Mouse (Mus musculus) G1E (cell line): ENCODE data around the gene Adgra3. TPM values are rescaled to one million over a fixed set of nuclear protein-coding genes. Genes with fewer than 3 reads are reported as not detected.

Source experiments
- ATAC-seq: 2 replicates; pipeline ENCODE4 v1.8.0; 2016; ENCODE audit warnings: mild to moderate bottlenecking; ENCODE audit not compliant: insufficient number of reproducible peaks, poor library complexity, low FRiP score, severe bottlenecking; ENCODE audit errors: extremely low read depth
- DNase-seq: peaks from one replicate; pipeline ENCODE4 v3.0.0; 2012; ENCODE audit warnings: low spot score
- H3K27me3 ChIP-seq: 2 replicates; pipeline ENCODE4 v1.6.1; 2012; ENCODE audit warnings: mild to moderate bottlenecking, low read length, inconsistent platforms; ENCODE audit not compliant: insufficient read depth
- H3K36me3 ChIP-seq: replicated peaks from 2 replicates; pipeline ENCODE3; 2012; ENCODE audit warnings: mild to moderate bottlenecking, inconsistent platforms
- H3K4me1 ChIP-seq: 2 replicates; pipeline ENCODE4 v1.6.1; 2012; ENCODE audit warnings: low read depth, low read length, inconsistent platforms, mixed read lengths; ENCODE audit not compliant: insufficient read depth
- H3K4me3 ChIP-seq: 2 replicates; pipeline ENCODE4 v1.5.1; 2012; ENCODE audit warnings: low read depth, mild to moderate bottlenecking, inconsistent platforms, low read length, moderate library complexity, mixed read lengths
- H3K9me3 ChIP-seq: replicated peaks from 2 replicates; pipeline ENCODE4 v1.6.1; 2012; ENCODE audit warnings: inconsistent platforms
- CTCF ChIP-seq: IDR thresholded peaks from 2 replicates; pipeline ENCODE4 v1.5.1; 2012; ENCODE audit warnings: low read depth, low read length, inconsistent platforms, mixed read lengths
- GATA1 ChIP-seq: IDR thresholded peaks from 2 replicates; pipeline ENCODE4 v1.6.1; 2012; ENCODE audit warnings: borderline replicate concordance, low read length, inconsistent platforms, mixed read lengths
- GATA2 ChIP-seq: IDR thresholded peaks from 2 replicates; pipeline ENCODE4 v1.6.1; 2012; ENCODE audit warnings: low read depth, low read length, inconsistent platforms, borderline replicate concordance
- POLR2AphosphoS5 ChIP-seq: IDR thresholded peaks from 2 replicates; pipeline ENCODE4 v1.6.1; 2012; ENCODE audit warnings: low read depth, low read length, inconsistent platforms; ENCODE audit not compliant: insufficient replicate concordance
- TAL1 ChIP-seq: conservative IDR thresholded peaks from 2 replicates; pipeline ENCODE4 v1.6.1; 2012; ENCODE audit warnings: low read depth, low read length, inconsistent platforms, mixed read lengths
- polyA plus RNA-seq: library from polyadenylated mRNA; stranded (reverse); fragments of >175 nt; gene quantifications from 2 replicates; pipeline ENCODE4 v1.2.3, GENCODE M21; 2012
- total RNA-seq, 2 experiments: library from RNA; stranded (forward) in 1 of 2; stranded (reverse) in 1 of 2; fragments of 200-1000 nt in 1 of 2; fragments of >200 nt in 1 of 2; fragmentation: Nextera tagmentation in 1 of 2; gene quantifications; 2 replicates each; pipeline ENCODE4 v1.2.3; 2014 to 2017

Gene Adgra3
- total and polyA plus RNA-seq, 3 experiments = 0.16 TPM; not detected in 2

DNA sequence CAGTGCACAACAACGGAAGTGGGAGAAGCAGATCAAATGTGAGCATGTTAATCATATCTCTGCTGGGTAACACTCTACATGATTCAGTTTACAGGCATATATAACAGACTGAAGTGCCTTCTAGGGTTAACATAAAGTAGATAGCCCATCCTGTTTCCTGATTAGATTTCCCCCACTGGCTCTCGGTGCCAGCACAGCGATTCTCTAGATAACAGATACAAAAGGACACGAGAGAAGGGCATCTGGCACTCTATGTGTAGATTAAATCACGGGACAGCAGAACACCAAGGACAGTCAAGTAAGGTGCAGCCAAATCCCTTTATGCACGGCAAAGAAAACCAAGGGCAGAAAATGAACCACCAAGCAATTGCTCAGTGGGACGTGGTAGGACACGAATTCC is 93.0 kb downstream of the Adgra3 start:
- H3K4me3 ChIP-seq = no peak overlapping the region
- H3K4me1 ChIP-seq = peaks cover 6% of the 10 kb centered on the region; the same call in 1 of the 2 replicates
- no peaks in the 10 kb centered on the region for H3K36me3 ChIP-seq
- TF ChIP-seq GATA1 (no peak), GATA2 (no peak), CTCF (no peak), TAL1 (no peak), POLR2AphosphoS5 (no peak)
- DNase-seq (no peak), ATAC-seq (no peak)
- H3K27me3 ChIP-seq = peaks cover 12% of the 10 kb centered on the region; the same call in 1 of the 2 replicates
- peaks cover 1% of the 10 kb centered on the region for H3K9me3 ChIP-seq

DNA sequence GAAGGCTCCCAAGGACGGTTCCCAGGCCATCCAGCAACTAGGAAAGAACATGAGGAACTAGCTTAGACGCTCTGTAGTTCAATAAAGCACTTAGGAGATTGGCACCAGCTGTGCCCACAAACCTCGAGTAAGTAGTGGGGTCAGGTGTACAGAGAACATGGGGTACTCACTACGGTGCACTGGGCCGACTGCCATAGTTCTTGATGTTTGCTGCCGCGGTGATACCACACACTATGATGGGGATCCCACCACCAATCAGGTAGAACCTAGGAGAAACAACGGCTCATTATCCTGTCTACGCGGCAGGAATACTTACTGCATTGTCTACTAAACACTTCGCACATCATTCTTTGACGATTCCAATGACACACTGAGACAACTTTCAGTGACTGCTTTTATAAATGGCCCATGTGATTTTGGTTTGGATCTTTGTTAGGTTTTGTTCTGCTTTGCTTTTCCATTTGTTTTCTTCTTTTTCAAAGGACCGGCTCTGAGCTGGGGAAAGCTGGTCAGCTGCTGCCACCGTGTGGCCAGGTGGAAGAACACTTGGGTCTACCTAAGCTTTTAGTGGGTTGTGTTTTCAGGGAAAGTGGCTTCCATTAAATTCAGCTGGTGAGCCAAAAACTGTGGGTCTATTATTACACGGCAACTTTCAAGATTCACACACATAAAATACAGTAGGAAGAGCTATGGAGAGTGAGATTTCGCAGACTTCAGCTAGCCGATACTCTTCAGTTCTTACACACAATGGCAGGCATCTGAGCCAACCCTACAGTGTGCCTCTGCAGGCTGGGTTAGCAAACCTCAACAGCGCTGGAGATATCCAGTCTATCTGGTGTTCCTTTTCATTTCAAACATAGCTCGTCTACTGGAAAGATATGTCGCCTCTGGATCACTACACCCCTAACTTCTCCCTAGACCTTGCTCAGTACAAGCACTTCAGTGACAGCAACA is 97.1 kb downstream of the Adgra3 start:
- no peak; the same call in 1 of the 2 replicates for ATAC-seq
- TF ChIP-seq TAL1 (no peak), CTCF (peak; percentile 6; the same call in 1 of the 2 replicates), GATA2 (no peak), POLR2AphosphoS5 (no peak)
- H3K36me3 ChIP-seq = no peaks in the 10 kb centered on the region
- H3K4me1 ChIP-seq = peaks cover 16% of the 10 kb centered on the region
- H3K4me3 ChIP-seq = no peak overlapping the region
- 0 out of 2 replicates have a peak, but pooled peaks cover 9% of the 10 kb centered on the region for H3K27me3 ChIP-seq
- H3K9me3 ChIP-seq = peaks cover 5% of the 10 kb centered on the region
- DNase-seq = peak; percentile 19

- no peak for DNase-seq
- TF ChIP-seq POLR2AphosphoS5 (no peak), GATA2 (no peak), TAL1 (no peak), GATA1 (no peak), CTCF (no peak)
- H3K4me3 ChIP-seq = no peak overlapping the region
- peaks cover 3% of the 10 kb centered on the region; the same call in 1 of the 2 replicates for H3K27me3 ChIP-seq
- H3K9me3 ChIP-seq = no peaks in the 10 kb centered on the region
- H3K4me1 ChIP-seq = no peaks in the 10 kb centered on the region
- H3K36me3 ChIP-seq = no peaks in the 10 kb centered on the region
- ATAC-seq = no peak
Measured at GRCm38 (mm10) chr5:49936354-49936753, 122.5 kb downstream of the Adgra3 start.

DNA sequence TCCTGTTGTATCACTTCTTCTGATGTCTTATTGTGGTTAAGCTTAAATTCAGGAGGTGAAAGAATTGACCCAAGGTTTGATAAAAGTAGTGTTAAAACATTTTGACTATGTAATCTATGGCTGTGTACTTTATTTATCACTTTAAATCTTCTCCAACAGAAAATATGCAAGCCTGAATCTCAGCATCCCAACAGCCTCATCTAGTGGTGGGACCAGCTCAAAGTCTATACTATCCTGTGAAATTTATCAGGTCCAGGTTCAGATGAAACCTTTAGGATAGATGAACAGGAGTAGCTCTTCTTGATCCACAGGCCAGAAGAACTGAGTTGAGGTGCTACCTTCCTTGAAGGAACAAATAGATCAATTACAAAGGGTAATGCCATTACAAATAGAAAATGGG is 134.1 kb downstream of the Adgra3 start:
- Histone ChIP-seq H3K36me3 (no peaks in the 10 kb centered on the region), H3K27me3 (no peaks in the 10 kb centered on the region), H3K9me3 (no peaks in the 10 kb centered on the region), H3K4me1 (no peaks in the 10 kb centered on the region; the same call in 1 of the 2 replicates), H3K4me3 (no peak overlapping the region)
- no peak for DNase-seq
- ATAC-seq = no peak
- TF ChIP-seq GATA2 (no peak), TAL1 (no peak), GATA1 (no peak), CTCF (no peak), POLR2AphosphoS5 (no peak)

- no peaks in the 10 kb centered on the region for H3K9me3 ChIP-seq
- no peaks in the 10 kb centered on the region for H3K27me3 ChIP-seq
- H3K36me3 ChIP-seq = no peaks in the 10 kb centered on the region
- no peak for DNase-seq
- no peak for ATAC-seq
- TF ChIP-seq GATA1 = no peak
- TF ChIP-seq TAL1 = no peak
- no peak for TF ChIP-seq GATA2
- TF ChIP-seq POLR2AphosphoS5 = no peak
- no peak for TF ChIP-seq CTCF
- no peaks in the 10 kb centered on the region for H3K4me1 ChIP-seq
- H3K4me3 ChIP-seq = no peak overlapping the region
Measured at GRCm38 (mm10) chr5:49915695-49916106, 143.1 kb downstream of the Adgra3 start.
